ENCODE assay signal across 12 mouse cellular contexts in genomic region chr13:107483967-107484629, GRCm38 (mm10).
DNase-seq lines count a peak whose midpoint lies in the region; ATAC-seq lines count a peak whose summit lies in the region.
"Had no signal": no experiment of that assay in that cellular context is flagged by ENCODE, and none has a peak within 500 bp of the region (broad histone marks: within the 10 kb centered on the region; RNA-seq: fewer than 3 reads in every experiment).

No protein-coding gene starts in this region.

- ATAC-seq in frontal cortex, adult (ENCODE audit: low TSS enrichment), result 0 out of 2 replicates have a peak, but pooled peaks have one; percentile 15
- ATAC-seq in forebrain, embryonic 15.5 days (replicated peaks), result peak; percentile 82; the same call in 1 of the 2 replicates
- ATAC-seq in neural tube, embryonic 13.5 days (ENCODE audit: low read depth), result peak; percentile 61; the same call in 1 of the 2 replicates

- H3K4me3 ChIP-seq in forebrain, embryonic 15.5 days, result no peak overlapping the region
- no peak overlapping the region for H3K4me3 ChIP-seq in limb, embryonic 10.5 days
- no peak overlapping the region for H3K4me3 ChIP-seq in neural tube, embryonic 13.5 days
- H3K4me3 ChIP-seq: liver, embryonic 15.5 days had no signal

- no peaks in the 10 kb centered on the region for H3K27me3 ChIP-seq in forebrain, embryonic 15.5 days
- H3K27me3 ChIP-seq in limb, embryonic 10.5 days (ENCODE audit: low read depth, poor library complexity, severe bottlenecking), result 0 out of 2 replicates have a peak, but pooled peaks cover 10% of the 10 kb centered on the region
- no peaks in the 10 kb centered on the region for H3K27me3 ChIP-seq in neural tube, embryonic 13.5 days
- H3K27me3 ChIP-seq: liver, embryonic 15.5 days had no signal

- H3K36me3 ChIP-seq in forebrain, embryonic 15.5 days, result no peaks in the 10 kb centered on the region
- H3K36me3 ChIP-seq in limb, embryonic 10.5 days, result no peaks in the 10 kb centered on the region
- no peaks in the 10 kb centered on the region for H3K36me3 ChIP-seq in neural tube, embryonic 13.5 days
- H3K36me3 ChIP-seq: liver, embryonic 15.5 days had no signal

- no peak overlapping the region for H3K9ac ChIP-seq in forebrain, embryonic 15.5 days (replicated peaks)
- peak overlapping the region; percentile 38; the same call in 1 of the 2 replicates for H3K9ac ChIP-seq in neural tube, embryonic 13.5 days
- H3K9ac ChIP-seq: liver, embryonic 15.5 days had no signal

- H3K4me2 ChIP-seq in forebrain, embryonic 15.5 days (replicated peaks), result no peak overlapping the region
- no peak overlapping the region for H3K4me2 ChIP-seq in neural tube, embryonic 13.5 days
- H3K4me2 ChIP-seq: liver, embryonic 15.5 days had no signal

- H3K27ac ChIP-seq in forebrain, embryonic 15.5 days (replicated peaks), result no peak overlapping the region
- H3K27ac ChIP-seq in limb, embryonic 10.5 days, result peak overlapping the region; percentile 61; the same call in 1 of the 2 replicates
- H3K27ac ChIP-seq in neural tube, embryonic 13.5 days (replicated peaks), result peak overlapping the region; percentile 80
- H3K27ac ChIP-seq: liver, embryonic 15.5 days had no signal

- no peak for DNase-seq in frontal cortex, postnatal 10 days (ENCODE audit: low spot score in 2 of 2)
- DNase-seq in limb, embryonic 10.5 days (ENCODE audit: low spot score), result no peak
- no peak for DNase-seq in right cerebral cortex, postnatal 10 days (ENCODE audit: low spot score in 2 of 2)
- DNase-seq in thymus, postnatal 25 days, result no peak
- no peak for DNase-seq in left cerebral cortex, adult 9 months (ENCODE audit: low spot score in 2 of 2)
- DNase-seq: cerebellum, adult 18-20 months; left cerebral cortex, postnatal 4 days; lung, postnatal 4 days had no signal

- H3K4me1 ChIP-seq in forebrain, embryonic 15.5 days, result peaks cover 11% of the 10 kb centered on the region
- peaks cover 26% of the 10 kb centered on the region for H3K4me1 ChIP-seq in limb, embryonic 10.5 days
- H3K4me1 ChIP-seq in neural tube, embryonic 13.5 days (replicated peaks), result peaks cover 24% of the 10 kb centered on the region
- H3K4me1 ChIP-seq: liver, embryonic 15.5 days had no signal

- no peaks in the 10 kb centered on the region for H3K9me3 ChIP-seq in forebrain, embryonic 15.5 days
- no peaks in the 10 kb centered on the region for H3K9me3 ChIP-seq in limb, embryonic 10.5 days (replicated peaks)
- no peaks in the 10 kb centered on the region for H3K9me3 ChIP-seq in neural tube, embryonic 13.5 days
- H3K9me3 ChIP-seq: liver, embryonic 15.5 days had no signal

- WGBS in forebrain, embryonic 15.5 days, result 24% methylated on average over 12 of the region's 12 CpGs
- 63% methylated on average over 12 of the region's 12 CpGs for WGBS in limb, embryonic 10.5 days
- WGBS in neural tube, embryonic 13.5 days, result 32% methylated on average over 12 of the region's 12 CpGs

Comparison
In these comparisons a context has a peak if more than half of its experiments do, and no peak if none do; other contexts are left out.
1. ATAC-seq: peak in every context shown above with its lines; median percentile 82 in forebrain, embryonic 15.5 days; 61 in neural tube, embryonic 13.5 days; 15 in frontal cortex, adult.